Mouse (Mus musculus) yolk sac, embryonic 10.5 days (tissue): Measurements from ENCODE around the gene Mdm4.
A peak's percentile ranks its signal among the peaks of the same experiment; 100 is the strongest.
"Not testable (repeated sequence)": the region's sequence is repeated elsewhere in the genome, so short reads cannot be mapped to it uniquely, and the experiment has no call there.

ENCODE experiments used
- DNase-seq: peaks from one replicate; pipeline ENCODE4 v3.0.0-alpha.2; 2017; ENCODE audit warnings: low spot score

Mdm4 gene

GRCm38 (mm10) chr1:133020137-133020894, 10.0 kb downstream of the Mdm4 start:
- DNase-seq, result peak; percentile 44

- DNase-seq, result no peak
Observed at GRCm38 (mm10) chr1:133019312-133019711, 11.0 kb downstream of the Mdm4 start.

- no peak for DNase-seq
Observed at GRCm38 (mm10) chr1:133018580-133018979, 11.8 kb downstream of the Mdm4 start.

- no peak for DNase-seq
Observed at GRCm38 (mm10) chr1:133016775-133017428, 13.5 kb downstream of the Mdm4 start.

GRCm38 (mm10) chr1:133014196-133014595, 16.2 kb downstream of the Mdm4 start:
- no peak for DNase-seq

- no peak for DNase-seq
Observed at GRCm38 (mm10) chr1:133013331-133013730, 17.0 kb downstream of the Mdm4 start.

- no peak for DNase-seq
Observed at GRCm38 (mm10) chr1:133011955-133012841, 18.2 kb downstream of the Mdm4 start.

GRCm38 (mm10) chr1:133006571-133006970, 23.8 kb downstream of the Mdm4 start:
- DNase-seq, result no peak

- no peak for DNase-seq
Observed at GRCm38 (mm10) chr1:133000347-133000746, 30.0 kb downstream of the Mdm4 start.

- DNase-seq, result no peak
Observed at GRCm38 (mm10) chr1:132991580-132991979, 38.8 kb downstream of the Mdm4 start.

- no peak for DNase-seq
Observed at GRCm38 (mm10) chr1:132990733-132991132, 39.6 kb downstream of the Mdm4 start.

GRCm38 (mm10) chr1:132988556-132989459, 41.6 kb downstream of the Mdm4 start:
- DNase-seq, result not testable (repeated sequence)

- no peak for DNase-seq
Observed at GRCm38 (mm10) chr1:132982728-132983127, 47.6 kb downstream of the Mdm4 start.

GRCm38 (mm10) chr1:132981232-132981631, 49.1 kb downstream of the Mdm4 start:
- DNase-seq, result no peak

- DNase-seq, result no peak
Observed at GRCm38 (mm10) chr1:132977402-132977801, 53.0 kb downstream of the Mdm4 start.

GRCm38 (mm10) chr1:132968659-132969058, 61.7 kb downstream of the Mdm4 start:
- no peak for DNase-seq

- no peak for DNase-seq
Observed at GRCm38 (mm10) chr1:132964691-132965090, 65.7 kb downstream of the Mdm4 start.

GRCm38 (mm10) chr1:132964106-132964505, 66.3 kb downstream of the Mdm4 start:
- no peak for DNase-seq

- no peak for DNase-seq
Observed at GRCm38 (mm10) chr1:132961751-132962150, 68.6 kb downstream of the Mdm4 start.

GRCm38 (mm10) chr1:132956809-132957208, 73.6 kb downstream of the Mdm4 start:
- peak; percentile 7 for DNase-seq

- no peak for DNase-seq
Observed at GRCm38 (mm10) chr1:132947811-132948210, 82.5 kb downstream of the Mdm4 start.
